Mouse (Mus musculus): ENCODE measurements around the gene Kif26a.

The Kif26a gene

GRCm38 (mm10) chr12:112145875-112146651, at the start of gene Kif26a:
TSS of gene Kif26a (plus strand) at chr12:112146208.
- in situ Hi-C loops (cut with MboI; ENCODE audit: low pct_unique_long_range_greater_than_20kb in 1 of 2, low sequenced_read_pairs in 2 of 2, unreplicated experiment in 1 of 2): loop anchor here (10.0 kb wide), 1 partner anchor 399 kb away; no protein-coding TSS in a partner anchor

- in situ Hi-C loops (cut with MboI; ENCODE audit: low pct_unique_long_range_greater_than_20kb in 1 of 2, low sequenced_read_pairs in 2 of 2, unreplicated experiment in 1 of 2): loop anchor here in 1 of 2 experiments (25.0 kb wide), 1 partner anchor 209 kb away; no protein-coding TSS in a partner anchor
Measured at GRCm38 (mm10) chr12:112096733-112097117, 49.3 kb upstream of the Kif26a start.

DNA sequence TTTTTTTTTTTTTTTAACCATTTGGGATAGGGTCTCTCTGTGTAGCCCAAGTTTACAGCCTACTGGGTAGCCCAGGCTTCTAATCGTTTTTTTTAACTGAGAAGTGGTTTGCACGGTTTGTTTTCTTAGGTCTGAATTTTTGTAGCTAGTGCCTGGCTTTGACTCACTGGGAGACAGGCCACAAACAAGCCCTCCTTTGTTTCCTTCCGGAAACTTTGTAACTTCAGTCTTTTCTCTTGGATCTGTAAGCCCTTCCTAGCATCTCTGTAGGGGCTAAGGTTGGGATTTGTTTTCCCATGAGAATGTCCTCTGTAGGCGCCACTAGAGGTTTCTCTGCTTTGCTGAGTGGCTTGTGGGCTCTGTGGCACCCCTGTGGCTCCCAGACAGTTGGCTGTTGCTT, 45.9 kb upstream of the Kif26a start:
- in situ Hi-C loops (cut with MboI; ENCODE audit: low pct_unique_long_range_greater_than_20kb in 1 of 2, low sequenced_read_pairs in 2 of 2, unreplicated experiment in 1 of 2): no loop called here

DNA sequence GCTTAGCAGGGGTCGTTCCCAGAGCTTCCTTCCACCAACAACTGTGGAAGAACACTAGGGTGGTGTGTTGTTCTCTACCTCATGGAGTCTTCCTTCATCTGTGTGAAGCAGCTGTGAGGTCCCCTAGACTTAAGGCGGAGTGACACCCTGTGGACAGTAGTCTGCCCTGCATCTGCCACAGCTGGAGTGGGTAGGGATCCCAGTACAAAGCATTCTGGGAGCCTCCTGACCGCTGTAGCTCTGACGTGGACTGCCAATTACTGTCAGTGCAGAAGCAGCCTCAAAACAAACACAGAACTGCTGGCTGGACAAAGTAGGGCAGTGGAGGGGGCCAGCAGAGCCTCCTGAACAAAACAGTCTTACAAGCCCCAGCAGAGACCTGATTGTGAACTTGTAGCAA, 45.0 kb upstream of the Kif26a start:
- in situ Hi-C loops (cut with MboI; ENCODE audit: low pct_unique_long_range_greater_than_20kb in 1 of 2, low sequenced_read_pairs in 2 of 2, unreplicated experiment in 1 of 2): no loop called here

- in situ Hi-C loops (cut with MboI; ENCODE audit: low pct_unique_long_range_greater_than_20kb in 1 of 2, low sequenced_read_pairs in 2 of 2, unreplicated experiment in 1 of 2): no loop called here
Measured at GRCm38 (mm10) chr12:112103179-112103578, 42.8 kb upstream of the Kif26a start.

- in situ Hi-C loops (cut with MboI; ENCODE audit: low pct_unique_long_range_greater_than_20kb in 1 of 2, low sequenced_read_pairs in 2 of 2, unreplicated experiment in 1 of 2): no loop called here
Measured at GRCm38 (mm10) chr12:112104890-112105289, 41.1 kb upstream of the Kif26a start.

GRCm38 (mm10) chr12:112106541-112106971, 39.5 kb upstream of the Kif26a start, which contains the start of gene Aspg:
TSS of gene Aspg (plus strand) at chr12:112106679.
- in situ Hi-C loops (cut with MboI; ENCODE audit: low pct_unique_long_range_greater_than_20kb in 1 of 2, low sequenced_read_pairs in 2 of 2, unreplicated experiment in 1 of 2): no loop called here

DNA sequence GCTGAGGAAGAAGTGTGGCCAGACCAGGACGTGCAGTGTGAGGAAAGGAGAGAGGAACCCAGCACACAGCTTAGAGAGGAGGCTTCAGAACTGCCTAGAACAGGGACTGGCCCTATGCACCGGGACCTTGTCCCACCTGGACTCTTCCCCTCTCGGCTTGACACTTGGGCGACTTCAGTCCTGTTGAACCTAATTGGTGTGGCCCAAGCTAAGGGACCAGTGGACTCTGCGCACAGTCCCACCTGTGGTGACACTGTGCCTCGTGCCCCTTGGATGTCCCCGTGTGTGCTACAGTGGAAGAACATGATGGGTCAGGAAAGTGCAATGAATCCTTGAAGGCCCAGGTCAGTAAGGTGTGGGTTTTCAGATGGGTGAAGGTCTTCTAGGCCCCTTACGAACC, 38.3 kb upstream of the Kif26a start:
- in situ Hi-C loops (cut with MboI; ENCODE audit: low pct_unique_long_range_greater_than_20kb in 1 of 2, low sequenced_read_pairs in 2 of 2, unreplicated experiment in 1 of 2): no loop called here

- in situ Hi-C loops (cut with MboI; ENCODE audit: low pct_unique_long_range_greater_than_20kb in 1 of 2, low sequenced_read_pairs in 2 of 2, unreplicated experiment in 1 of 2): no loop called here
Measured at GRCm38 (mm10) chr12:112108696-112109445, 37.1 kb upstream of the Kif26a start.

DNA sequence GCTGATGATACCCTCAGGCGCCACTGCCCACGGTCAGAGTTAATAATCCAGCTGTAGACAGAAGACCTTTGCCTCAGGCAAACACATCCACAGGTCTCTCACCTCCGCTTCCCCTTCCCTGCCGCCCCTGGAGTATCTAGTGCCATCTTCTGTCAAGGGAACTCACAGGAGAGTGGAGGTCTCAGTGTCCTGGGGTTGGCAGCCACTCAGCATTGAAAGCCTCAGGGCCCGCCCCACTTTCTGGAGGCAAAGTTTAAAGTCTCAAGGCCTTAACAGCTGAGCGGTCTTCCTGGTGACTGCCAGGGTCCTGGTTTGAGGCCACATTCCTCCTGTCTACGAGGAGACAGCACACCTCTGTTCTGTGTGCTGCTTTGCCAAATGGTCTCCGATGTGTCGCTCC, 36.3 kb upstream of the Kif26a start:
- in situ Hi-C loops (cut with MboI; ENCODE audit: low pct_unique_long_range_greater_than_20kb in 1 of 2, low sequenced_read_pairs in 2 of 2, unreplicated experiment in 1 of 2): no loop called here

DNA sequence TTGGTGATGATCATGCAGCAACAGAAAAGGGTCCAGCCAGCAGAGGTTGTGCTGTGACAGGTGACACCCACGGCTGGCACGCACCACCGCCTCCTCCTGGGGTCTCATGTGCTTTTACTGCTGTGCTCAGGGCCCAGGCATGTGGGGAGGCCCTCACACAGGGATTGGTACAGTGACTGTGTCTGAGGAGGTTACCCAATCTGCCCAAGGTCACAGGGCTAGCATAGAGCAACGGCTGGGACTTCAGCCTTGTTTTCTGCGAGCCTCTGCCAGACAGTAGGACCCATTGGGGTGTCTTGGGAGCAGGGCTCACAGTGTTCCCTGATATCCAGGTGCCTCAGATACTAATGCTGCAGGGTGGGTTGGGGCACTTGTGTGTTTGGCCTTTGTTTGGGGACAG, 34.7 kb upstream of the Kif26a start:
- in situ Hi-C loops (cut with MboI; ENCODE audit: low pct_unique_long_range_greater_than_20kb in 1 of 2, low sequenced_read_pairs in 2 of 2, unreplicated experiment in 1 of 2): no loop called here

DNA sequence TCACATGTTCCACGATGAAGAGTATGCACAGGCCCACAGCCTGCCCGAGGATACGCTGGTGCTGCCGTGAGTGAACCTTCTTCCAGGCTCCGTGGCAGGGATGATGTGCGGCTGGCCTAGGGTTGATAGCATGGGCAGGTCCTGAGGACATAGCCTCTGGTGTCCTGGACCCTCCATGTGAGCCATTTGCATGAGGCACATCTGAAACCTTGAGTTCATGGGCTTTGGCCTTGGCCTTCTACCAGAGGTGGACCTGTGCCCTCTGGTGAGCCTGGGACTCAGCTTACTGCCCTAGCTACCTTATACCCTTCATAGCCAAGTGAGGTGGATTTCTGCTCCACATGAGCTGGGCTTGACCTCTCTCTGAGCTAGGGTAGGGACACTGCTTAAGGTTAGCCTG, 33.8 kb upstream of the Kif26a start:
- in situ Hi-C loops (cut with MboI; ENCODE audit: low pct_unique_long_range_greater_than_20kb in 1 of 2, low sequenced_read_pairs in 2 of 2, unreplicated experiment in 1 of 2): no loop called here

DNA sequence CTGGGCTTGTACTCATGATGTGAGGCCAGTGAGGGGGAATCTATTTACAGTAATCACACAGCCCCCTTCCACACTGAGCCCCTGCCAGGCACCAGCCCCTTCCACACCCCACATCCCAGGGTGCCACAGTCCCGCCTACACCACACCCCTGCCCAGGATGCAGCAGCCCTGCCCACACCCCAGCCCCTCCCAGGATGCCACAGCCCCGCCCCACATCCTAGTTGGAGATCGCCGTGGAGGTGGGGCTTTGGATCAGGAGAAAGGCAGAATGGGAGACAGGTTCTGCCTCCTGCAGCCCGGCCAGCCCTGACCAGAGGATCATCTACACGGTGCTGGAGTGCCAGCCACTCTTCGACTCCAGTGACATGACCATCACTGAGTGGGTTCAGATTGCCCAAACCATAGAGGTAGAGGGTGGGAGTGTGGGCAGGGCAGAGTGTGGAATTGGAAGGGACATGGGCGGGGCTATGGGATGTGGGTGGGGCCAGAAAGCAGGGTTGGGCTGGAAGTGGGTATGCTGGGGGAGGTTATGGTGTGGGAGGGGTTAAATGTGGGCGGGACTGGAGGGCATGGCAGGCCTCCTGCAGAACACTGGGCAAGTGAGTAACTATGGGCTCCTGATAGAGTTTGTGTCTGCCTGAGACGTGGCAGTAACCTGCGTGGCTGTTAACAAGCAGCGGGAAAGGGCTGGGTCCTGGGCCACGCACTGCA, 33.2 kb upstream of the Kif26a start:
- in situ Hi-C loops (cut with MboI; ENCODE audit: low pct_unique_long_range_greater_than_20kb in 1 of 2, low sequenced_read_pairs in 2 of 2, unreplicated experiment in 1 of 2): no loop called here

- in situ Hi-C loops (cut with MboI; ENCODE audit: low pct_unique_long_range_greater_than_20kb in 1 of 2, low sequenced_read_pairs in 2 of 2, unreplicated experiment in 1 of 2): no loop called here
Measured at GRCm38 (mm10) chr12:112113710-112114109, 32.3 kb upstream of the Kif26a start.

DNA sequence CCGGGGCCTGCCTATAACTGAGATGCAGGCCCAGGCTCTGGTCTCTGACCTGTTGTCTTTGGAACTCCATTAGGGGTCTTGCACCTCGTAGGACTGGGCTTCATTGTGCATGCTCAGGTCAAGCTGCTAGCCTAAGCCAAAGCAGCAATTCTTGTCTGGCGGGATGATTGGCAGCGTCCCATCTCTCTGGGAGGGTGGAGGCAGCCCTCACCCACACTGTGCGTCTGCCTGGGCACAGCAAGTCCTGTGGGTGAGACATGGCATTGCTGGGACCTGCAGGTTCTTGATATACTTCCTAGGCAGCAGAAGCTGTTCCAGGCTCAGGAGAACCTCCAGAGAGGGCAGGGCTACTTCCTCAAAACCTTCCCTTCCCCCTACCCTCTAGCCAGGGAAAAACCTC, 29.0 kb upstream of the Kif26a start:
- in situ Hi-C loops (cut with MboI; ENCODE audit: low pct_unique_long_range_greater_than_20kb in 1 of 2, low sequenced_read_pairs in 2 of 2, unreplicated experiment in 1 of 2): no loop called here

GRCm38 (mm10) chr12:112117649-112118048, 28.4 kb upstream of the Kif26a start:
- in situ Hi-C loops (cut with MboI; ENCODE audit: low pct_unique_long_range_greater_than_20kb in 1 of 2, low sequenced_read_pairs in 2 of 2, unreplicated experiment in 1 of 2): no loop called here

DNA sequence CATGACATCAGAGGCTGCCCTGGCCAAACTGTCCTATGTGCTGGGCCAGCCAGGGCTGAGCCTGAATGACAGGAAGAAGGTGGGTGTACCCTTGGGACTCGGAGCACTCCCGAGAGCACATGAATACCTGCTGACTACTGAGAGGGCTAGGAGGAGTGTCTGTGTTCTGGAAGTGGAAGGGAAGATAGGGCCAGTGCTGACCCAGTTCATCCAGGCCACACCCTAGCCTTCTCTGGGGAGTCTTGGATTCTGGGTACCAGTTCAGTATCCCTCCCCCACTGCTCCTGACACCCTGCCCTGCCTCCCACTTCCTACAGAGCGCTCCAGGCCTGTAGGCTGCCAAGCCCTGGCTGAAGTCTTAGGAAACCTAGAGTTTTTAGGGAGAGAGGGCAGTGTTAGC, 24.8 kb upstream of the Kif26a start:
- in situ Hi-C loops (cut with MboI; ENCODE audit: low pct_unique_long_range_greater_than_20kb in 1 of 2, low sequenced_read_pairs in 2 of 2, unreplicated experiment in 1 of 2): no loop called here

DNA sequence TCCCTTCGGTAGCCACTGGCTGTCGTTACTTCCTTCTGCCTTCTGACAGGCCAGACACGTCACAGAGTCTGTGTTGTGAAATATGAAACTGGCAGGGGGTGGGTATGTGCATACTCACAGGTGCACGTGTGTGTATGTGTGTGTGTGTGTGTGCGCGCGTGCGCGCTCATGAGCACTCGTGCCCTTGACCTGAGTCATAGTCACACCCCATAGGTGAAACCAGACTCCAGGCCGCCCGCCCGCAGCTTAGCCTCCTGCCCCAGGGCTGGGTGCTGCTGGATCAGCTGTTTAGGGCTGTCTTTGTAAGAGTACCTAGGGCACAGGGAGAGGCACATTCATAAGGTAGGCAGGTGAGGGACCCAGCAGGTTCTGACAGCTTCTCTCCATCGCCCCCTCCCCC, 20.1 kb upstream of the Kif26a start:
- in situ Hi-C loops (cut with MboI; ENCODE audit: low pct_unique_long_range_greater_than_20kb in 1 of 2, low sequenced_read_pairs in 2 of 2, unreplicated experiment in 1 of 2): no loop called here

- in situ Hi-C loops (cut with MboI; ENCODE audit: low pct_unique_long_range_greater_than_20kb in 1 of 2, low sequenced_read_pairs in 2 of 2, unreplicated experiment in 1 of 2): no loop called here
Measured at GRCm38 (mm10) chr12:112126931-112127635, 18.9 kb upstream of the Kif26a start.

Measured in mouse embryonic stem cell (cell line).